Mouse (Mus musculus): Measurements from ENCODE around the gene Cdsn.
A peak's percentile ranks its signal among the peaks of the same experiment; 100 is the strongest.

The Cdsn gene

GRCm38 (mm10) chr17:35537421-35537820 lies 14.5 kb upstream of the Cdsn start:
- DNase-seq, result no peak

GRCm38 (mm10) chr17:35538476-35538875 lies 13.5 kb upstream of the Cdsn start:
- no peak for DNase-seq

- no peak for DNase-seq
Observed at GRCm38 (mm10) chr17:35539540-35539939, 12.4 kb upstream of the Cdsn start.

GRCm38 (mm10) chr17:35542761-35543411 lies 9.0 kb upstream of the Cdsn start:
- no peak for DNase-seq

- DNase-seq, result no peak
Observed at GRCm38 (mm10) chr17:35543412-35543861, 8.5 kb upstream of the Cdsn start.

- DNase-seq, result no peak
Observed at GRCm38 (mm10) chr17:35544001-35544400, 7.9 kb upstream of the Cdsn start.

GRCm38 (mm10) chr17:35544680-35545079 lies 7.2 kb upstream of the Cdsn start:
- peak; percentile 67 to 75 for DNase-seq

- DNase-seq, result no peak
Observed at GRCm38 (mm10) chr17:35547465-35547864, 4.5 kb upstream of the Cdsn start.

- DNase-seq, result no peak
Observed at GRCm38 (mm10) chr17:35548636-35549035, 3.3 kb upstream of the Cdsn start.

GRCm38 (mm10) chr17:35549437-35550142 lies 2.3 kb upstream of the Cdsn start:
- peak; percentile 86 to 90 for DNase-seq

- no peak for DNase-seq
Observed at GRCm38 (mm10) chr17:35550143-35550494, 1.8 kb upstream of the Cdsn start.

GRCm38 (mm10) chr17:35550871-35551270 lies 1.1 kb upstream of the Cdsn start:
- no peak for DNase-seq

GRCm38 (mm10) chr17:35554321-35554720 lies 2.4 kb downstream of the Cdsn start:
- DNase-seq, result no peak

GRCm38 (mm10) chr17:35554761-35555397 lies 3.0 kb downstream of the Cdsn start:
- no peak for DNase-seq

- no peak for DNase-seq
Observed at GRCm38 (mm10) chr17:35556186-35556765, 4.3 kb downstream of the Cdsn start.

GRCm38 (mm10) chr17:35556812-35557211 lies 4.9 kb downstream of the Cdsn start:
- peak in 1 of 2 experiments; percentile 37 for DNase-seq

GRCm38 (mm10) chr17:35557351-35557750 lies 5.4 kb downstream of the Cdsn start:
- DNase-seq, result no peak

- no peak for DNase-seq
Observed at GRCm38 (mm10) chr17:35558216-35558615, 6.3 kb downstream of the Cdsn start.

- no peak for DNase-seq
Observed at GRCm38 (mm10) chr17:35567150-35567549, 15.2 kb downstream of the Cdsn start, which contains the start of gene 2300002M23Rik. Gene 2300002M23Rik, plus strand, starts transcription at chr17:35567450.

GRCm38 (mm10) chr17:35567767-35568166 lies 15.8 kb downstream of the Cdsn start:
- DNase-seq, result no peak

- no peak for DNase-seq
Observed at GRCm38 (mm10) chr17:35569091-35569944, 17.4 kb downstream of the Cdsn start.

- no peak for DNase-seq
Observed at GRCm38 (mm10) chr17:35570836-35571235, 18.9 kb downstream of the Cdsn start.

GRCm38 (mm10) chr17:35571477-35571876 lies 19.5 kb downstream of the Cdsn start:
- no peak for DNase-seq
